21 mouse cellular contexts compared by ENCODE assay signal in genomic region chr5:31741931-31742330, GRCm38 (mm10). TPM values are rescaled to one million over a fixed set of nuclear protein-coding genes. Genes with fewer than 3 reads are reported as not detected.
DNase-seq lines count a peak whose midpoint lies in the region; TF ChIP-seq lines count a peak whose summit lies in the region.
"Had no signal": no experiment of that assay in that cellular context is flagged by ENCODE, and none has a peak within 500 bp of the region (broad histone marks: within the 10 kb centered on the region; RNA-seq: fewer than 3 reads in every experiment).

No protein-coding gene starts in this region.

- H3K36me3 ChIP-seq in liver, adult 2 months (ENCODE audit: control insufficient read depth, insufficient read depth, low read length): no peaks in the 10 kb centered on the region
- H3K36me3 ChIP-seq: forebrain, embryonic 10.5 days; heart, embryonic 10.5 days had no signal

- H3K27ac ChIP-seq in liver, adult 2 months (replicated peaks; ENCODE audit: insufficient read depth, low read depth, low read length): no peak overlapping the region
- H3K27ac ChIP-seq: forebrain, embryonic 10.5 days; forebrain, embryonic 13.5 days; heart, adult 2 months; heart, embryonic 10.5 days; heart, embryonic 13.5 days; hindbrain, embryonic 14.5 days; hindbrain, postnatal 0 days had no signal

- 33% methylated on average over 1 of the region's 1 CpGs for WGBS in liver, adult 2 months

- no peak for TF ChIP-seq POLR2A in liver, adult 2 months (IDR thresholded peaks at IDR 0.05; ENCODE audit: extremely low read depth, insufficient read depth, low read length)

- no peak for TF ChIP-seq CTCF in liver, adult 2 months (IDR thresholded peaks at IDR 0.05; ENCODE audit: low read depth, low read length)

- H3K4me1 ChIP-seq in liver, adult 2 months (ENCODE audit: control insufficient read depth, insufficient read depth, low read length): peaks cover 6% of the 10 kb centered on the region; the same call in 1 of the 2 replicates
- H3K4me1 ChIP-seq: forebrain, embryonic 13.5 days had no signal

- peak; percentile 65 for DNase-seq in adrenal gland, adult 2 months
- no peak for DNase-seq in adrenal gland, adult 18-20 months (ENCODE audit: low spot score in 2 of 2)
- DNase-seq in liver, adult 2 months (ENCODE audit: extremely low read depth, low read depth, low spot score): peak; percentile 76
- no peak for DNase-seq in liver
- DNase-seq in adrenal gland, postnatal 36 days: peak; percentile 35 to 41
- no peak for DNase-seq in cerebellum, adult 11 months
- DNase-seq: cerebellum, adult 11-12 months; cerebellum, adult 9-10 months; cerebellum, postnatal 14 days; gastrocnemius, postnatal 10 days; gastrocnemius, postnatal 36 days; heart, adult 2 months; heart, postnatal 14 days; heart, postnatal 4 days; kidney, adult 18-20 months had no signal

- H3K79me2 ChIP-seq in liver, adult 2 months (ENCODE audit: control insufficient read depth, insufficient read depth, low read length): no peaks in the 10 kb centered on the region; the same call in 1 of the 2 replicates

- no peaks in the 10 kb centered on the region for H3K27me3 ChIP-seq in liver, adult 2 months (ENCODE audit: control insufficient read depth, insufficient read depth, low read length)
- H3K27me3 ChIP-seq: forebrain, embryonic 13.5 days; heart, embryonic 13.5 days had no signal

- H3K4me3 ChIP-seq in liver, adult 2 months (ENCODE audit: insufficient read depth, low read depth, low read length): no peak overlapping the region
- H3K4me3 ChIP-seq: forebrain, embryonic 10.5 days; forebrain, embryonic 13.5 days; heart, adult 2 months; heart, embryonic 10.5 days; heart, embryonic 13.5 days had no signal

- H3K9ac ChIP-seq in liver, adult 2 months (ENCODE audit: low read depth, low read length): no peak overlapping the region
- H3K9ac ChIP-seq: forebrain, embryonic 13.5 days; heart, embryonic 13.5 days; hindbrain, embryonic 14.5 days had no signal

RNA-seq across cellular contexts. Expression of gene Babam2, which starts 44.4 kb away (rescaled TPM):
- total RNA-seq in adrenal gland, adult 2 months (2021): 100 to 1,000 TPM in 1 of 2 experiments, 10 to 100 TPM in 1; 90.5 to 177 TPM
- polyA plus RNA-seq in adrenal gland, adult 2 months (2012; rRNA removed): 63.4 and 88.1 TPM in 2 replicates
- 100 to 1,000 TPM in 1 of 2 experiments, 10 to 100 TPM in 1; 81.6 to 148 TPM for total RNA-seq in adrenal gland, adult 18-20 months (2021)
- total RNA-seq in liver, adult 2 months (2014; rRNA removed): 18.9 and 25.0 TPM in 2 replicates
- polyA plus RNA-seq in liver, adult 2 months (2012; rRNA removed): 16.0 and 20.1 TPM in 2 replicates
- 100 to 1,000 TPM in 1 of 2 experiments, 10 to 100 TPM in 1; 85.1 to 146 TPM for total RNA-seq in adrenal gland, postnatal 36 days (2021)

RNA-seq across cellular contexts. Expression of gene Rbks, which starts 44.5 kb away (rescaled TPM):
- total RNA-seq in adrenal gland, adult 2 months (2021): 10 to 100 TPM; 10.3 to 15.5 TPM
- polyA plus RNA-seq in adrenal gland, adult 2 months (2012; rRNA removed): 2.2 and 5.0 TPM in 2 replicates
- 10 to 100 TPM in 1 of 2 experiments, 1 to 10 TPM in 1; 7.8 to 16.3 TPM for total RNA-seq in adrenal gland, adult 18-20 months (2021)
- 15.8 and 18.4 TPM in 2 replicates for total RNA-seq in liver, adult 2 months (2014; rRNA removed)
- polyA plus RNA-seq in liver, adult 2 months (2012; rRNA removed): 11.4 and 11.6 TPM in 2 replicates
- total RNA-seq in adrenal gland, postnatal 36 days (2021): 10 to 100 TPM in 1 of 2 experiments, 1 to 10 TPM in 1; 6.6 to 16.7 TPM

Comparison
In these comparisons a context has a peak if more than half of its experiments do, and no peak if none do; other contexts are left out.
1. DNase-seq: peak in adrenal gland, adult 2 months (single experiment), liver, adult 2 months (single experiment) and adrenal gland, postnatal 36 days (2 of 2); none in adrenal gland, adult 18-20 months (0 of 2), liver (single experiment) and cerebellum, adult 11 months (single experiment).